Mouse (Mus musculus): ENCODE measurements around the gene Galnt6. TPM values are rescaled to one million over a fixed set of nuclear protein-coding genes. Genes with fewer than 3 reads are reported as not detected.

Gene Galnt6
- polyA plus RNA-seq, 1 experiment from 2014 or later: 0.24 TPM

DNA sequence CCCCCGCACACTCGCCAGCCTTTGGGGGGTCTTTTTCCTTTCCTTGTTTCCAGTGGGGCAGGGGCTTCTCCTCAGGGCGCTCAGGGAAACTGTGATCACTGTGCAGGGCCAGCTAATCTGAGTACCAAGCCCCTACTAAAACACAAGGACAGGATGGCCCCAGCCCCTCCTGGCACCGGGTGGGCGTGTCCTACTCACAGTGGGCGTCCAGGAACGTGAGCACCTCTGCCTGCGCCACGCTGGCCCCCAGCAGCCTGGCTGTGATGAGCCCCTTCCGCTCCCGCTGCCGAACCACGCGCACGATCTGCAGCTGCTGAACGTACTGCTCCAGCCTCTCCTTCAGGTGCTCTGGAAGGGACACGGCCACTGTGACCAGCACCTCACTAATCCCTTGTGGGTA is 25.3 kb downstream of the Galnt6 start:
- peak overlapping the region; percentile 3; the same call in 1 of the 2 replicates for H3K4me3 ChIP-seq (ENCODE audit: low read depth, low read length)
- no peaks in the 10 kb centered on the region; the same call in 1 of the 2 replicates for H3K4me1 ChIP-seq (ENCODE audit: control insufficient read depth, insufficient read depth, low read length)
- H3K9ac ChIP-seq (ENCODE audit: low read depth, low read length): no peak overlapping the region
- H3K27me3 ChIP-seq (ENCODE audit: control insufficient read depth, insufficient read depth, low read depth, low read length): peaks cover 5% of the 10 kb centered on the region; the same call in 1 of the 2 replicates
- no peak for ATAC-seq
- WGBS: 6% methylated on average over 17 of the region's 17 CpGs
- no peaks in the 10 kb centered on the region for H3K36me3 ChIP-seq (ENCODE audit: control insufficient read depth, insufficient read depth, low read length)
- no peak overlapping the region for H3K27ac ChIP-seq (ENCODE audit: low read length)
- H3K4me2 ChIP-seq (ENCODE audit: low read length): peak overlapping the region; percentile 43
- H3K9me3 ChIP-seq (replicated peaks; ENCODE audit: control insufficient read depth, low read length, poor library complexity, severe bottlenecking): no peaks in the 10 kb centered on the region

- no peak overlapping the region for H3K9ac ChIP-seq (ENCODE audit: low read depth, low read length)
- 76% methylated on average over 6 of the region's 6 CpGs for WGBS
- ATAC-seq: no peak
- peaks cover 5% of the 10 kb centered on the region; the same call in 1 of the 2 replicates for H3K27me3 ChIP-seq (ENCODE audit: control insufficient read depth, insufficient read depth, low read depth, low read length)
- no peaks in the 10 kb centered on the region; the same call in 1 of the 2 replicates for H3K4me1 ChIP-seq (ENCODE audit: control insufficient read depth, insufficient read depth, low read length)
- H3K36me3 ChIP-seq (ENCODE audit: control insufficient read depth, insufficient read depth, low read length): no peaks in the 10 kb centered on the region
- H3K4me2 ChIP-seq (ENCODE audit: low read length): no peak overlapping the region
- H3K9me3 ChIP-seq (replicated peaks; ENCODE audit: control insufficient read depth, low read length, poor library complexity, severe bottlenecking): no peaks in the 10 kb centered on the region
- H3K27ac ChIP-seq (ENCODE audit: low read length): no peak overlapping the region
- H3K4me3 ChIP-seq (ENCODE audit: low read depth, low read length): no peak overlapping the region
Observed at GRCm38 (mm10) chr15:100701856-100702255, 27.3 kb downstream of the Galnt6 start.

GRCm38 (mm10) chr15:100701108-100701507 is 28.1 kb downstream of the Galnt6 start:
- Histone ChIP-seq H3K36me3 (ENCODE audit: control insufficient read depth, insufficient read depth, low read length) (no peaks in the 10 kb centered on the region), H3K4me3 (ENCODE audit: low read depth, low read length) (no peak overlapping the region), H3K4me2 (ENCODE audit: low read length) (no peak overlapping the region), H3K4me1 (ENCODE audit: control insufficient read depth, insufficient read depth, low read length) (no peaks in the 10 kb centered on the region; the same call in 1 of the 2 replicates), H3K27ac (ENCODE audit: low read length) (no peak overlapping the region), H3K9me3 (replicated peaks; ENCODE audit: control insufficient read depth, low read length, poor library complexity, severe bottlenecking) (no peaks in the 10 kb centered on the region), H3K27me3 (ENCODE audit: control insufficient read depth, insufficient read depth, low read depth, low read length) (peaks cover 5% of the 10 kb centered on the region; the same call in 1 of the 2 replicates), H3K9ac (ENCODE audit: low read depth, low read length) (no peak overlapping the region)
- no peak for ATAC-seq
- WGBS: 65% methylated on average over 10 of the region's 10 CpGs

- no peak overlapping the region for H3K9ac ChIP-seq (ENCODE audit: low read depth, low read length)
- no peak overlapping the region for H3K4me3 ChIP-seq (ENCODE audit: low read depth, low read length)
- H3K36me3 ChIP-seq (ENCODE audit: control insufficient read depth, insufficient read depth, low read length): no peaks in the 10 kb centered on the region
- 77% methylated on average over 5 of the region's 5 CpGs for WGBS
- no peaks in the 10 kb centered on the region for H3K9me3 ChIP-seq (replicated peaks; ENCODE audit: control insufficient read depth, low read length, poor library complexity, severe bottlenecking)
- peaks cover 5% of the 10 kb centered on the region; the same call in 1 of the 2 replicates for H3K27me3 ChIP-seq (ENCODE audit: control insufficient read depth, insufficient read depth, low read depth, low read length)
- no peaks in the 10 kb centered on the region; the same call in 1 of the 2 replicates for H3K4me1 ChIP-seq (ENCODE audit: control insufficient read depth, insufficient read depth, low read length)
- no peak overlapping the region for H3K27ac ChIP-seq (ENCODE audit: low read length)
- no peak overlapping the region for H3K4me2 ChIP-seq (ENCODE audit: low read length)
- no peak for ATAC-seq
Observed at GRCm38 (mm10) chr15:100700424-100700823, 28.8 kb downstream of the Galnt6 start.

DNA sequence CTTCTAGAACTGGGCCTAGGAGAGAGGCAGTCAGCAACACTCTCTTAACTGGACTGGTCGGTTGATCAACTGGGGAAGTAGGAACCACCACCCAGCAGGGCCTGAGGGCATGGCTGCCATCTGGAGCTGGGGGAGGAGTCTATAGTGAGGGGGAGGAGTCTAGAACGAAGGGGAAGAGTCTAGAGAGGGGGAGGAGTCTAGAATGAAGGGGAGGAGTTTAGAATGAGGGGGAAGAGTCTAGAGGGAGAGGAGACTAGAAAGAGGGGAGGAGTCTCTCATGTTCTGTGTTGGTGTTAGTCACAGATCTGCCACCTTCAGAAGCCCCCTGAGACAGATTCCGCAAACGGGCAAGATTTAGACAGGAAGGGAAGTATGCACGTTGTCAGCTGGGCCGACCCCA is 29.8 kb downstream of the Galnt6 start:
- H3K4me2 ChIP-seq (ENCODE audit: low read length): no peak overlapping the region
- no peak for ATAC-seq
- no peaks in the 10 kb centered on the region for H3K36me3 ChIP-seq (ENCODE audit: control insufficient read depth, insufficient read depth, low read length)
- peaks cover 5% of the 10 kb centered on the region; the same call in 1 of the 2 replicates for H3K27me3 ChIP-seq (ENCODE audit: control insufficient read depth, insufficient read depth, low read depth, low read length)
- H3K9ac ChIP-seq (ENCODE audit: low read depth, low read length): no peak overlapping the region
- no peak overlapping the region for H3K27ac ChIP-seq (ENCODE audit: low read length)
- H3K4me3 ChIP-seq (ENCODE audit: low read depth, low read length): no peak overlapping the region
- no peaks in the 10 kb centered on the region; the same call in 1 of the 2 replicates for H3K4me1 ChIP-seq (ENCODE audit: control insufficient read depth, insufficient read depth, low read length)
- no peaks in the 10 kb centered on the region for H3K9me3 ChIP-seq (replicated peaks; ENCODE audit: control insufficient read depth, low read length, poor library complexity, severe bottlenecking)
- WGBS: 69% methylated on average over 6 of the region's 6 CpGs

DNA sequence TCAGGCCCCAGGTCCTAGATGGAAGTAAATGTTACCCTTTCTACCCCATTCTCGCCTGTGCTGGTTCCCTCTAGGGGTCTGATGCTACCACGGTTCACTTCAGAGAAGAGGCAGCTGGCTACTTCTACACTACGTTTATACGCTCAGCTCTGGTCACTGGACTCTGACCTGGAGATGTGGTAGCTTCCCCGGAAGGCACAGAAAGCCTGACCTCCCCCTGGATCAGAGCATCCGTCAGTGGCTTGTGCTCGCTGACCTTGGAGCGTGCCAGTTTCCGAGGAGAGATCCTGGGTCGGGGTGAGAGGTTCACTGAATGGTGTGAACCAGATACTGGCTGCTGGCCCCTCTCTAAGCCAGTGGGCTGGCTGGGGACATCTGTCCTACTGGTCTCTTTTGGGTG is 31.1 kb downstream of the Galnt6 start:
- Histone ChIP-seq H3K27me3 (ENCODE audit: control insufficient read depth, insufficient read depth, low read depth, low read length) (no peaks in the 10 kb centered on the region), H3K36me3 (ENCODE audit: control insufficient read depth, insufficient read depth, low read length) (no peaks in the 10 kb centered on the region), H3K27ac (ENCODE audit: low read length) (no peak overlapping the region), H3K4me1 (ENCODE audit: control insufficient read depth, insufficient read depth, low read length) (no peaks in the 10 kb centered on the region), H3K4me3 (ENCODE audit: low read depth, low read length) (no peak overlapping the region), H3K9ac (ENCODE audit: low read depth, low read length) (no peak overlapping the region), H3K4me2 (ENCODE audit: low read length) (no peak overlapping the region), H3K9me3 (replicated peaks; ENCODE audit: control insufficient read depth, low read length, poor library complexity, severe bottlenecking) (no peaks in the 10 kb centered on the region)
- WGBS: 80% methylated on average over 10 of the region's 10 CpGs
- no peak for ATAC-seq

- Histone ChIP-seq H3K27ac (ENCODE audit: low read length) (no peak overlapping the region), H3K4me2 (ENCODE audit: low read length) (no peak overlapping the region), H3K27me3 (ENCODE audit: control insufficient read depth, insufficient read depth, low read depth, low read length) (no peaks in the 10 kb centered on the region), H3K9me3 (replicated peaks; ENCODE audit: control insufficient read depth, low read length, poor library complexity, severe bottlenecking) (peaks cover 6% of the 10 kb centered on the region; the same call in 1 of the 2 replicates), H3K9ac (ENCODE audit: low read depth, low read length) (no peak overlapping the region), H3K4me3 (ENCODE audit: low read depth, low read length) (no peak overlapping the region), H3K4me1 (ENCODE audit: control insufficient read depth, insufficient read depth, low read length) (no peaks in the 10 kb centered on the region), H3K36me3 (ENCODE audit: control insufficient read depth, insufficient read depth, low read length) (no peaks in the 10 kb centered on the region)
- ATAC-seq: no peak
- 87% methylated on average over 9 of the region's 9 CpGs for WGBS
Observed at GRCm38 (mm10) chr15:100694406-100694805, 34.8 kb downstream of the Galnt6 start.

DNA sequence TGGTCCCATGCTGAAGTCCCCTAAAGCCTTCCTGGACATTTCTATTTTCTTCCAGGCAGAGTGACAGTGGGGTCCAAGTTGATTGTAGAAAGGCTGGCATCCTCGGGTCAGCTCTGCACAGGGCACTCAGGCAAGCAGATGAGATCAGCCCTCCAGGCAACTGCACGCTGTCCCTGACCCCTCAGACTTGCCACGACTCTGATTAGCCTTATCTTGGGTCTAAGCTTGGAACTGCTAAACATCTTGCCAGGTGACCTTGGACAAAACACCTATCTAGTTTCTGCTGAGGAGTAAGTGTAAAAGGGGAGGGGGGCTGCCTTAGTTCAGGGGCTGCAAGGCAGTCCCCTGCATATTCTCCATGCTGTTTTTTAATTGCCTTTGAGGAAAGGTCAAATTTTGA is 37.2 kb downstream of the Galnt6 start:
- no peaks in the 10 kb centered on the region for H3K36me3 ChIP-seq (ENCODE audit: control insufficient read depth, insufficient read depth, low read length)
- 81% methylated on average over 3 of the region's 3 CpGs for WGBS

DNA sequence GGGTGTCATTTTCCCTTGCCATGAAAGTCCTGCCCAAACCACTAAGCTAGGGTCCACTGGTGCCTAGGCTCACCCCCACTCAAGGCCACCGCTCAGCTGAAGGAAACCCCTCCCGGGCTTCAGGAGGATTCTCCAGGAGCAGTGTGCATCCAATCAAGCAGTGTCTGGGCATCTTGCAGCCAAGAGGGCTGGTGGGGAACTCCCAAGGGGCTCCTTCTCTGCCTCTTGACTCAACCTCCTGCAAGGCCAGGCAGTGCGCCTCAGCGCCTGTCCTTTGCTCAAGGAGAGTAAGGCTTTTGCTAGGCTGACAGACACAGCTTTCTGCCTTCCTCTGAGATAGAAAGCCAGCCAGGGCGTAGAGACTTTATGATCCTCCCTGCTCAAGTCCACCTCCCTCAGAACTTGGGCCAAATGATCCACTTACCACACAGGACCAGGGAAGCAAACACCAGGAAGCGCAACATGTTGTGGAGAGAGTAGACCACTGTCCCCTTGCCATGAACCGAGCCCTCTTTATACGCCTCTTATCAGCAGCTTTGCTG is 41.7 kb downstream of the Galnt6 start, which contains the start of gene Cela1:
Gene Cela1, minus strand, starts transcription at position 492 of the 542 bp plus-strand sequence.
- no peaks in the 10 kb centered on the region for H3K36me3 ChIP-seq (ENCODE audit: control insufficient read depth, insufficient read depth, low read length)
- 82% methylated on average over 8 of the region's 8 CpGs for WGBS
- no peaks in the 10 kb centered on the region for H3K4me1 ChIP-seq (ENCODE audit: control insufficient read depth, insufficient read depth, low read length)
- H3K27ac ChIP-seq (ENCODE audit: low read length): no peak within 1 kb of the TSS
- no peak within 1 kb of the TSS for H3K4me3 ChIP-seq (ENCODE audit: low read depth, low read length)
- H3K9me3 ChIP-seq (replicated peaks; ENCODE audit: control insufficient read depth, low read length, poor library complexity, severe bottlenecking): peaks cover 6% of the 10 kb centered on the region; the same call in 1 of the 2 replicates
- H3K4me2 ChIP-seq (ENCODE audit: low read length): no peak within 1 kb of the TSS
- no peak for ATAC-seq
- H3K9ac ChIP-seq (ENCODE audit: low read depth, low read length): no peak within 1 kb of the TSS
- no peaks in the 10 kb centered on the region for H3K27me3 ChIP-seq (ENCODE audit: control insufficient read depth, insufficient read depth, low read depth, low read length)

More for the DNA sequence above, 37.2 kb downstream of the Galnt6 start:
- Histone ChIP-seq H3K9me3 (replicated peaks; ENCODE audit: control insufficient read depth, low read length, poor library complexity, severe bottlenecking) (peaks cover 6% of the 10 kb centered on the region; the same call in 1 of the 2 replicates), H3K4me2 (ENCODE audit: low read length) (no peak overlapping the region), H3K4me1 (ENCODE audit: control insufficient read depth, insufficient read depth, low read length) (no peaks in the 10 kb centered on the region), H3K9ac (ENCODE audit: low read depth, low read length) (no peak overlapping the region), H3K27ac (ENCODE audit: low read length) (no peak overlapping the region), H3K4me3 (ENCODE audit: low read depth, low read length) (no peak overlapping the region), H3K27me3 (ENCODE audit: control insufficient read depth, insufficient read depth, low read depth, low read length) (no peaks in the 10 kb centered on the region)
- ATAC-seq: no peak

Measured in midbrain, embryonic 16.5 days (tissue).